Mouse (Mus musculus) Muller cell, postnatal 12 days (primary cell): ENCODE results near the gene Copa.
A peak's percentile ranks its signal among the peaks of the same experiment; 100 is the strongest.

Source experiments
- DNase-seq: peaks from one replicate; pipeline ENCODE4 v3.0.0-alpha.2; 2015; ENCODE audit errors: inconsistent ontology term

Copa gene

GRCm38 (mm10) chr1:172082101-172082898, at the start of gene Copa, which contains the start of gene Ncstn:
Gene Copa (plus strand): TSS chr1:172082529.
Gene Ncstn (minus strand): TSS chr1:172082795.
- peak; percentile 94 for DNase-seq

GRCm38 (mm10) chr1:172046410-172046809, 35.9 kb upstream of the Copa start:
- no peak for DNase-seq

- DNase-seq = peak; percentile 80
Measured at GRCm38 (mm10) chr1:172046938-172047337, 35.4 kb upstream of the Copa start.

- peak; percentile 65 for DNase-seq
Measured at GRCm38 (mm10) chr1:172048241-172048734, 34.0 kb upstream of the Copa start.

GRCm38 (mm10) chr1:172049131-172049782, 33.1 kb upstream of the Copa start:
- peak; percentile 33 for DNase-seq

GRCm38 (mm10) chr1:172052766-172053279, 29.5 kb upstream of the Copa start:
- DNase-seq = no peak

- peak; percentile 14 for DNase-seq
Measured at GRCm38 (mm10) chr1:172053541-172054440, 28.5 kb upstream of the Copa start.

- DNase-seq = no peak
Measured at GRCm38 (mm10) chr1:172056251-172056650, 26.1 kb upstream of the Copa start.

GRCm38 (mm10) chr1:172057491-172057921, 24.8 kb upstream of the Copa start, which contains the start of gene Nhlh1:
Gene Nhlh1 (minus strand): TSS chr1:172057573.
- DNase-seq = no peak

GRCm38 (mm10) chr1:172058321-172058720, 24.0 kb upstream of the Copa start:
- no peak for DNase-seq

- no peak for DNase-seq
Measured at GRCm38 (mm10) chr1:172058874-172059273, 23.5 kb upstream of the Copa start.

- DNase-seq = no peak
Measured at GRCm38 (mm10) chr1:172060659-172061058, 21.7 kb upstream of the Copa start.

- DNase-seq = no peak
Measured at GRCm38 (mm10) chr1:172061217-172061616, 21.1 kb upstream of the Copa start.

GRCm38 (mm10) chr1:172062101-172062500, 20.2 kb upstream of the Copa start:
- DNase-seq = no peak

- no peak for DNase-seq
Measured at GRCm38 (mm10) chr1:172063291-172064023, 18.9 kb upstream of the Copa start.

- DNase-seq = no peak
Measured at GRCm38 (mm10) chr1:172064613-172065141, 17.7 kb upstream of the Copa start.

GRCm38 (mm10) chr1:172070227-172070626, 12.1 kb upstream of the Copa start:
- no peak for DNase-seq

- DNase-seq = no peak
Measured at GRCm38 (mm10) chr1:172071556-172071955, 10.8 kb upstream of the Copa start.

GRCm38 (mm10) chr1:172072604-172073003, 9.7 kb upstream of the Copa start:
- no peak for DNase-seq

- DNase-seq = no peak
Measured at GRCm38 (mm10) chr1:172077981-172078380, 4.3 kb upstream of the Copa start.
